Mouse (Mus musculus): Measurements from ENCODE around the gene Stag1.

DNA sequence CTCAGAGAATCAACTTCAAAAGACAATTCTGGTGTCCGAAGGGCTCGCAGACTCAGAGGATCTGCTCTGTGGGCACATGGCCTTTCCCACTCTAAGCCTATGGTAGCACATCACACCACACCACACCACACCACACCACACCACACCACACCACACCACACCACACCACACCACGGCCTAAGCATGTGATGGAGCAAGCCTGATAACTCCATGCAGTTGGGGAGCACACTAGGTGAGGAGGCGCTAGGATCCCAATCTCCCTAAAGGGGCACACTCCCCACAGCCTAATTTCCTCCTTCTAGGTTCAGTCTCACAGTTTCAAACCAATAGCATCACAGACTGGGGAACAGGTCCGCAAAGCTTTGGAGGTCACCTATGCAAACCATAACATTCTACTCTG is 381.1 kb downstream of the Stag1 start:
- TF ChIP-seq TAL1 (IDR thresholded peaks at IDR 0.05; ENCODE audit: low read length) = no peak
- no peak for TF ChIP-seq GATA1 (IDR thresholded peaks at IDR 0.05; ENCODE audit: low read length)
